Mouse (Mus musculus) liver, embryonic 14.5 days (tissue): ENCODE measurements around the gene Adamts12.

ENCODE experiments used
- CTCF ChIP-seq: IDR thresholded peaks from 2 replicates; pipeline ENCODE4 v1.5.1; 2016; ENCODE audit warnings: antibody characterized with exemption, low read depth, control low read depth
- EP300 ChIP-seq: IDR thresholded peaks from 2 replicates; pipeline ENCODE4 v1.6.1; 2016; ENCODE audit warnings: antibody characterized with exemption, low read depth

- TF ChIP-seq CTCF = no peak
- TF ChIP-seq EP300 = no peak
Observed at GRCm38 (mm10) chr15:11361824-11362223, 297.2 kb downstream of the Adamts12 start.
